Mouse (Mus musculus): ENCODE data around the gene Saysd1.

GRCm38 (mm10) chr14:20114951-20115350, 23.4 kb downstream of the Saysd1 start:
- no peak for TF ChIP-seq CTCF (IDR thresholded peaks at IDR 0.05; ENCODE audit: control insufficient read depth, insufficient read depth, low read length)
- TF ChIP-seq POLR2A (IDR thresholded peaks at IDR 0.05; ENCODE audit: borderline replicate concordance, control insufficient read depth, low read depth, low read length) = no peak
